Mouse (Mus musculus): ENCODE measurements around the gene Itgal. TPM values are rescaled to one million over a fixed set of nuclear protein-coding genes. Genes with fewer than 3 reads are reported as not detected.
"Not testable (repeated sequence)": the region's sequence is repeated elsewhere in the genome, so short reads cannot be mapped to it uniquely, and the experiment has no call there.

The Itgal gene
- total RNA-seq, 4 experiments from 2014 or later, result 0.36 to 0.73 (median 0.53) TPM

DNA sequence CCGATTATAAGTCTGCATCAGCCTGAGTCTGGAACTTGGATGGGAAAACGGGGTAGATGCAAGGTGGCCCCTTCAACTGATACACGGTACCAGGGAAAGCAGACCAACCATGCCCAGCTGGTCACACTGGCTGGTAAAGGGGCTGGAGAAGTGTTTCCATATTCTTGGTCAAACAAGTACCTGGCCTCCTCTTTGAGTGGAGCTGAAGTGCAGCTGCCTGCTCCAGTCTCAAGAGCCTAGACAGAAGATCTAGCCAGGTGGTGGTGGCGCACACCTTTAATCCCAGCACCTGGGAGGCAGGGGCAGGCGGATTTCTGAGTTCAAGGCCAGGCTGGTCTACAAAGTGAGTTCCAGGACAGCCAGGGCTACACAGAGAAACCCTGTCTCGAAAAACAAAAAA, 45.8 kb downstream of the Itgal start:
- not testable (repeated sequence) for DNase-seq (ENCODE audit: low spot score in 2 of 2)

DNA sequence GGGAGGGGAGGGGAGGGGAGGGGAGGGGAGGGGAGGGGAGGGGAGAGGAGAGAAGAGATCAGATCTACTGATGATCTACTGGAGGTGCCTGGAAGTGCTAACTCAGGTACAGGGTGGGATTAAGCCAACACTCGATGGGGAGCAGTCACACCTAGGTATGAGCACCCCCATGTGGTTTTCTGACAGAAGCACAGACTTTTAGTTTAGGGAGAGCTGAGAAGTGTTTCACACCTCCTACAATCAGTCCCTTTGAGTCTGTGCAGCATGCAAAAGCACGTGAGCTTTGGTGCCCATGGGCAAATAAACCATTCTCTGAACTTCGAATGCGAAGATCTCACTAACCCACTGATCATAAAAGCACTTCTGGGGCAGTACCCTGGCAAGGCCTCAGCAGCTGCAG, 46.3 kb downstream of the Itgal start:
- no peak for DNase-seq (ENCODE audit: low spot score in 2 of 2)

DNA sequence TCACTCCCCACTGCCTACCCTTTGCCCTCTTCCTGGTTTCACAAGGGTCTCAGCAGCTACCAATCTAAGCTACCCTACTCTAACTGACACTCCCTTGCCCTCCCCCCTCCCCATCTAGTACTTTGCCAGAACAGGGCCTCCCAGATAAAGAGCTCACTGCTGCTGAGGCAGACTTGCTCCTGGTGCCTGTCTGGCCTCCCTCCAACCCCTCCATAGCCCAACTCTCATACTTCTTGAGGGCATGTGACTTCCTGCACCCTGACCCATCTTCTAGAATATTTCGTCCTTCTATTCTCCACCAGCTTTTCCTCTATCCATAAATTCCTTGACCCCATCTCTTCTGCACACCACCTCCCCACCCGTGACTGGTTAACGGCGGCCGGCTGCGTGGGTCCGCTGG, 46.8 kb downstream of the Itgal start:
- no peak for DNase-seq (ENCODE audit: low spot score in 2 of 2)

DNA sequence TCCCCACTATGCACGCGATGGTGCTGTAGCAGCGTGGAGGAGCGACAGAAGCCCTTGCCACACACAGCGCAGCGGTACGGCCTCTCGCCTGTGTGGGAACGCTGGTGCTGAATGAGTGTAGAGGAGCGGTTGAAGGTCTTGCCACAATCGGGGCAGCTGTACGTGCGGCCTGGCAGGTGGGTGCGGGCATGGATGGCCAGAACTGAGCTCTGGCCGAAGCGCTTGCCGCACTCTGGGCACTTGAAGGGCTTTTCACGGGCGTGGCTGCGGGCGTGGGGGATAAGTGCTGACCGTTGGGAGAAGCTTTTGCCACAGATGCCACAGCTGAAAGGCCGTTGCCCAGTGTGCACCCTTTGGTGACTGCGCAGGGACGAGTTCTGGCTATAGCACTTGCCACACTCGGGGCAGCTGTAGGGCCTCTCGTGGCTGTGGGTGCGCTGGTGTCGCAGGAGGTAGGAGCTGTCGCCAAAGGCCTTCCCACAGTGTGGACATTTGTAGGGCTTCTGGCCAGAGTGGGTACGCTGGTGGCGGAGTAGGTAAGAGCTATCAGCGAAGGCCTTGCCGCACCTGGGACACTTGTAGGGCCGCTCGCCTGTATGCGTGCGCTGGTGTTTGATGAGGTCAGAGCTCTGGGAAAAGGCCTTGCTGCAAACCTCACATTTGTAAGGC, 47.4 kb downstream of the Itgal start:
- DNase-seq (ENCODE audit: low spot score in 2 of 2), result no peak

DNA sequence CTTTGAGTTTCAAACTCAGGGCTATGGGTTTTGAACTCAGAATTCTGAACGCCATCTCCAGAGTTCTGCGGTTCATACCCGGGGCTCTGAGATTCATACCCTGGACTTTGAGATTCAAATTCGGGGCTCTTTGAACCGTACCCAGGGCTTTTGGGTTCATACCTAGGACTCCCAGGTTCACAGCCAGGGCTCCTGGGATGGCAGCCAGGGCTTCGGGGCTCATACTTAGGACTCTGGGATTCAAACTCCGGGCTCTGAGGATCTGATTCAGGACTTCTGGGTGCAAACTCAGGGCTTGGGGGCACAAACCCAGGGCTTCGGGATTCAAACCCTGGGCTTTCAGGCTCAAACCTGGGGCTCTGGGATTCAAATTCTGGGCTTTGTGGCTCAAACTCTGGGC, 48.3 kb downstream of the Itgal start:
- DNase-seq (ENCODE audit: low spot score in 2 of 2), result no peak

DNA sequence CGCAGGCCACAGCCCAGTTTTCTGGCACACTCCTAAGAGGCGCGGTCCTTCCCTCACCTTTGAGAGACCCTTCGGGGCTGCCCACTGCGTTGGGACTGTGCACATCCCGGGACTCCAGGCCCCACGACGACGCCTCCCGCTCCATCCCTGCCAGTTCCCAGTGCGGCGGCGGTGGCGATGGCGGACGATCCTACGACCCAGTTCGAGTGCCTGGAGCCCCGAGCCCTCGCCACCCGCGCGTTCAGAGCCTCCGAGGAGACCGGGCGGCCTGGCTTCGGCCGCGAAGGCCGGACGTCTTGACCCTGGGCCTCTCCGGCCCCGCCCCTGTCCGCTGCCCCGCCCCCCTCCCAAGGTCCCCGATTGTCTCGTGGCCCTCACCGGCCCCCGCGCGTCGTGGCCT, 49.0 kb downstream of the Itgal start:
- no peak for DNase-seq (ENCODE audit: low spot score in 2 of 2)

DNA sequence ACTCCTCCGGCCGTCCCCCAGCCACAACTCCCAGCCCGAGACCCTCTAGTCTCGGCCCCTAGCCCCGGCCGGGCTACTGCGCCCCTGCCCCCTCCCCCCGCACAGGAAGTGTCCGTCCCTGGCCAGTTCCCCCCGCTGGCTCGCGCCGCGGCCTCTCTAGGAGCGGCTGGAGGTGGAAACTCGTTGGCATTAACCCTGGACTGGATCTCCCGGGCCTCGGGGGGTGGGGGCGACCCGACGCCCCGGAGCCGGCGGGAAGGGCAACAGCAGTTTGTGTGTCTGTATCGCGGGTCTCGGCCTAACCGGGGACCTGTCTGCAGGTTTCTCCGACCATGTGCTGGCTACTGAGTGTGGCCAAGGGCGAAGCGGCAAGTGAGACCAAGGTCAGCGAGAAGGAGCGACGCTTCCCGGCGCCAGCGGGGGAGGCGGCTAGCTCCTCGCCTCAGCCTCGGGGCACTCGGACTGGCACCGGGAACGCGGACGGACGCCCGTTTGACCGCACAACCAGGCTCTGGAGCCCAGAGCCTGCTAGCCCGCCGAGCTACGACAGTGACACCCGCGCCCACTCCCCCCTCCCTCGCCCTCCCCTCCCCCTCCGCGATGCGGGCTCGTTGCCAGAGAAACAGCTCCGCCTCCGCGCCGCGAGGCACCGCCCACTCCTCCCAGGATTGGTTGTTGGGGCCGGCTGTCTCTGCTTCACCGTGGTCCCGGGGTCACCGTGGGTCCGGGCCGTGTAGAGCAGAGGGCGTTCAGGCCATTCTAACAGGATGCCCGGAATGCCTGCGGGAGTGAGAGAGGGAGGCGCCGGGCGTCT, 49.7 kb downstream of the Itgal start, which contains the start of gene Zfp768:
TSS of gene Zfp768 (minus strand) at position 78 of the 814 bp plus-strand sequence.
- DNase-seq (ENCODE audit: low spot score in 2 of 2), result peak; percentile 79 to 82

DNA sequence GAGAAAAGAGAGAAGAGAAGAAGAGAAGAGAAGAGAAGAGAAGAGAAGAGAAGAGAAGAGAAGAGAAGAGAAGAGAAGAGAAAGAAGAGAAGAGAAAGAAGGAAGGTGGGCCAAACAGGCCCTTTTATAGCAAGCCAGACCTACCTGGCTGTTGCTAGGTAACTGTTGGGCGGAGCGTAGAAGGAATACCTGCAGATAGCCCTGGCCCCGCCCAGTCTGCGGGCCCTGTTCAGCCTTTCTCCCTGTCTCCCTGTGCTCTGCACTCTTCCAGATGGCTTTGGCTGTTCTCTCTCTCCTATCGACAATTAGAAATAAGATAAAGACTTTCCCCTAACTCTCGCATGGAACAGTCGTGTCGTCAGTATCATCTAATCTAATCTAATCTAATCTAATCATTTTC, 50.6 kb downstream of the Itgal start:
- no peak for DNase-seq (ENCODE audit: low spot score in 2 of 2)

DNA sequence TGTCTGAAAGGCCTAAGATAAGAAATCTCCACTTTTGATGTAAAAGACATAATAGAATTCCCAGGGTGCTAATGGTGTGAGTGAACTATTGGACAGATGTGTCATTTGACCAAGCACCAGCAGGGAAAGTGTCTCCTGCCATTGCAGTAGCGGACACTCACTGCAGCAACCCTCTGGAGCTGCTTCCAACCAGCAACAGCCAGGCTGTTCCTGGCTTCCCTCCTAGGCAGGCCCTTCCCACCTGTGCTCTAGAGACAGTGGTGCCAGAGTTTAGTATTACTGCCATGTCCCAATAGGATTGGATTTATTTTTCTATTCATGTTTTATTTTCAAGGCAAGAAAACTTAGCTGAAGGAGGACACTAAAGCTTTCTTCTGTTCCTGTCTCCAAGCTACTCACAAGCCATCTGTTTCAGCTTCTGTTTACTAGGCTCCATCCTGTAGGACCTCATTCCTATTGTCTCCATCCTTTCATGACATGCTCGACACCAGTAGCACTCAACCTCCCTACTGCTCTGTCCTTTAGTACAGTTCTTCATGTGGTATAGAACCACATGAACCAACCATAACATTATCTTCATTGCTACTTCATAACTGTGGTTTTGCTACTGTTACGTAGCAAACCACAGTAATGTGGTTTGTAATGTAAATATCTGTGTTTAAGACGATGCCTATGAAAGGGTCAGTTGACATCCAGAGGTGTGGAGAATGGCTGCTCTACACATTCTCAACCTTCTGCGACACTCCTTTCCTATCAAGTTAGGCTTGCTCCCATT, 55.4 kb downstream of the Itgal start:
- DNase-seq (ENCODE audit: low spot score in 2 of 2), result no peak

DNA sequence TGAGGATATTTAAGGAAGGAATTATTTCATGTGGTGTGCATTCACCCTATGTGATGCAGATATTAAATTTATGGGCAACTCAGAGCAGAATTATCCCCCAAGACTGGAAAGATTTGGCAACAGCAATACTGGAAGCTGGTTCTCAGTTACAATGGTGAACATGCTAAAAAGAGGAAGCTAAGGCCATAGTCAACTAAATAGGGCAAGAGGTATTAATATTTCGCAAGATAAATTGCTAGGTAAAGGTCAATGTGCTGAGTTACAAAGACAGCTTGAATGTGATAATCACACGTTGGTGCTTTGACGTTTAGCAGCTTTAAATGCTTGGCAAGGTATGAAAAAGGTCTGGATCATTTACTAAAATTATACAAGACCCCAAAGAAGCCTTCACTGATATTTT, 59.7 kb downstream of the Itgal start:
- DNase-seq (ENCODE audit: low spot score in 2 of 2), result no peak

DNA sequence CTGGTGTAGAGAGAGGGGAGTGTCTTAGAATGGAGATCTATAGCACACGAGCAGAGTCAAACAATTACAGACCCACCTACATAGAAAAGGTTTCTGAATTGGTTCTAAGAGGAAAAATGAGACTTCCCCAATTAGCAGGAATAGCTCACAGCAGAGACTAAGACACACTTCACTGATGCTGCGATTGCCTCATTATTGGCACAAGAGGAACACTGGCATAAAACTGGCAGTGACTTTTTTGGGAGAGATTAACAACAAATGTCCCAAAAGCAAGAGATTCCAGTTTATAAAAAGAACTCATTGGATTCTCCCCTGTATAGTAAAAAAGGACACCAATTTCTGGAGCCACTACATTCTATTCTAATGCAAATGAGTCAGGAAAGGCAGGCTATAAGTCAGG, 61.8 kb downstream of the Itgal start:
- no peak for DNase-seq (ENCODE audit: low spot score in 2 of 2)

DNA sequence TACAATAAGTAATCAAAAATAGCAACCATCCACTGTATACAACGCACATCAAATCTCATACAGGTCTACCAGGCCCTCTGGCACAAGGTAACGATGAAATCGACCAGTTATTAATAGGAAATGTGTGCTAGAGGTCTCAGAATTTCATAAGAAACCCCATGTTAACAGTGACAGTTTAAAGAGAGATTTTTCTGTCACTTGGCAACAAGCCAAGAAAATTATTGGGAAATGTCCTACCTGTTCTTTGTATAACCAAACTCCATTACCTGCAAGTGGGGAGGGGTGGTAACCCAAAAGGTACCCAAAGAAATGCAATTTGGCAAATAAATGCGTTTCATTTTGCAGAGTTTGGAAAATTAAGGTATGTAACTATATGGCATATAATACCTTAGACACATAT, 62.4 kb downstream of the Itgal start:
- DNase-seq (ENCODE audit: low spot score in 2 of 2), result no peak

DNA sequence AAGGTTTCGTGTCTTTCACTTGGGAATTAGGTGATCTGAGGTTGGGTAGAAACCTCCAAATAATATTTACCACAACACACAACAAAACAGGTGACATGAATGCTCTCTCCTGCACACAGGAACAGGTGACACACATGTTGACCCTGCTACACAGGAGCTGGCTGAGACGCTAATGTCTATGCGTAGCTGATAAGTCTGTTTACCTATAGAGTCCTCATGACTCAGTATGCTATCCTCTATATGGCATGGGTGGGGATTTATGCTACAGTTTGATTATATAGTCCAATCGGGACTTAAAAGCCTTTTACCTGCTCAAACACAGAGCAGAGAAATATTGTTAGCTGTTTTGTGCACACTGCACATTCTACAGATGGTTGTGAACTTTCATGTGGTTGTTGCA, 64.2 kb downstream of the Itgal start:
- no peak for DNase-seq (ENCODE audit: low spot score in 2 of 2)

DNA sequence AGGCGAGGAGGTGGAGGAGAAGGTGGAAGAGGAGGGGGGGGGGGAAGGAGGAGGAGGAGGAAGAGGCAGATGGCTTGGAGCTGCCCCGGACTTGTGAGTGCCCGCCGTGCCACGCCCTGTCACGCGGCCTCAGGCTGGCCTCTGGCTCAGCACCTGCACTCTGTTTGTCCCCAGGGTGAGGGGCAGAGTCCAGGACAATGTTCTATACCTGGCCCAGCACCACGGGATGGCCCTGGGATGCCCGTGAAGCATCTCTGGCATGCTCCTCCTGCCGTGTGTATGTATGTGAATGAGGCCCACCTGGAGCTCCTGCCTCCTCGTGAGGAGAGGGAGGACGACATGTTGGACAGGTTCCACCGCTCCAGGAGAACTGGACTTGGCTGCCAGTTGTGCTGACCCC, 65.4 kb downstream of the Itgal start:
- DNase-seq (ENCODE audit: low spot score in 2 of 2), result no peak

DNA sequence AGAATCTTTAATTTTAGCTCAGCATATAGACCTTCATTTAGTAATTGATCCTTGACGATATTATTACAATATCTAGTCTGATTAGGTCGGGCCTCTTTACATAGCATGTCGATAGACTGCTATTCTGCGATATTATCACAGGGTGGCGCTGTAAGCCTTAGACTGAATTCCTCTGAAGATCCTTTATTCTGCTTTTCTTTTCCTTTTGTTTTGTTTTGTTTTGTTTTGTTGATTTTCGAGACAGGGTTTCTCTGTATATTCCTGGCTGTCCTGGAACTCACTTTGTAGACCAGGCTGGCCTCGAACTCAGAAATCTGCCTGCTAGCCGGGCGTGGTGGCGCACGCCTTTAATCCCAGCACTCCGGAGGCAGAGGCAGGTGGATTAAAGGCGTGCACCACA, 66.4 kb downstream of the Itgal start:
- not testable (repeated sequence) for DNase-seq (ENCODE audit: low spot score in 2 of 2)

DNA sequence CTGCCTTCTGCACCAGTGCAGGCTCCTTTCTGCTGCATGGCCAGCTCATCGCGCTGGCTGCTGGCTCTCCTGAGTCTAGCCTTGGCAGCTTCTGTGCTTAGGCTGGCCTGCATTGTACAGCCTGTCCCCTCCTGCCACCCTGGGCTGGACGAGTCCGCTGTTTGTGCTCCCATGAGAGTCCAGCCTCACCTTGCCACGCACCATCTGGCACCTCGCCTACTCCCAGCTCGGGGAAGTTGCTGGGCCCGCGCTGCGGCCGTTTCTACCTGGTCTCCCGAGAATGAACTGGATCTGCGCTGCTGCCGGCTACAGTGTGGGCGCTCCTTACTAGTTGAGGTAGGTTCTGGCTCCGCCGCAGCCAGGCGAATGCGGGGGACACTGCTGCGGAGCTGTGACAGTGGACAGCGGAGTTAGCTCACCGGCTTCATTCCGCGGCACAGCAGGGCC, 67.4 kb downstream of the Itgal start:
- DNase-seq (ENCODE audit: low spot score in 2 of 2), result no peak

DNA sequence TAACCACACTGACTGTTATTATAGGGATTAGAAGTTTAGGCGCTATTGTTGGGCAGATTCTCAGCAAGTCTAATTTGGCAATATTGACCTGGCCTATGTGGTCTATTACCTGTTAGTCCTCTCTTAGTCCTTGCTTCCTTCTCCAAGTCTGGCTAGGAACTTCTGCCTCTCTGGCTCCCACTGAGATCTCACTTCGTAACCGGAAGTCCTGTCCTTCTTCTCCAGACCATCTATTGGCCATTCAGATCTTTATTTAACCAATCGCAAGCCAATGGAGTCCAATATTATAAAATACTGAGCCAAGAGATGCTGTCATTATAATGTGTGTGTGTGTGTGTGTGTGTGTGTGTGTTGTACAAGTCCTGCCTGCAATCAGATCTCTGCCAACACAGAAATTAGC, 68.1 kb downstream of the Itgal start:
- no peak for DNase-seq (ENCODE audit: low spot score in 2 of 2)

DNA sequence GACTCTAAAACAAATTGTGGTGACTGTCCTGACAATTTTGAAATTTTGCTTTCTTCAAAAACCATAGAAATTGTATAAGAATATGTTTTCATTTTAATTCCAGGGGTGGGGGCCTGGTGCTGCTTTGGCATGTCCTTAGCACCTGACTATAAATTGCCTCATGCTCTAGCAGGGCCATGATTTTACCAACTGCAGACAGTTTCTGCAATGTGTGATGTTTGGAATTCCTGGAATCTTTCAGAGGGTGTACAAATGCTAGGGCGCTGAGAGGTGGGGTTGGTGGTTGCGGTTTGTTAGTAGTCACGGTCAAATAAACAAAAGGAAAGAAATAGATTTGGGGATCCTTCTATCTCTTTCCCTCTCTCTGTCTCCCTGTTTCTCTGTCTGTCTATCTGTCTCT, 70.2 kb downstream of the Itgal start:
- DNase-seq (ENCODE audit: low spot score in 2 of 2), result no peak

DNA sequence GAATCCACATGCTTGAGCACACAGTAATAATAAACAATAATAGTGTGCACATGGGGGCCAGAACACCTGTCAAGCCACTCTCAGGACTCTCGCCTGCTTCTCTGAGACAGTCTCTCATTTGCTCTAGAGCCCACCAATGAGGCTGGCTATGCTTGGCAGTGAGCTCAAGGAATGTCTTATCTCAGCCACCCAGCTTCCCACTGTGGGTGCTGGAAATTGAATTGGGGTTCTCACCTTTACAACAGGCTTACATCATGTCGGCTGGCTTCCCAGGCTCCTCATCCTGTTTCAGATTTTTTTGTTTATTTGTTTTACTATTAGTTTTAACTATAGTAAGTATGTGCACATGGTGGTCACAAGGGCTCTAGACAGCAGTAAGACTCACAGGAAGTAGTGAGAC, 75.2 kb downstream of the Itgal start:
- DNase-seq (ENCODE audit: low spot score in 2 of 2), result no peak

DNA sequence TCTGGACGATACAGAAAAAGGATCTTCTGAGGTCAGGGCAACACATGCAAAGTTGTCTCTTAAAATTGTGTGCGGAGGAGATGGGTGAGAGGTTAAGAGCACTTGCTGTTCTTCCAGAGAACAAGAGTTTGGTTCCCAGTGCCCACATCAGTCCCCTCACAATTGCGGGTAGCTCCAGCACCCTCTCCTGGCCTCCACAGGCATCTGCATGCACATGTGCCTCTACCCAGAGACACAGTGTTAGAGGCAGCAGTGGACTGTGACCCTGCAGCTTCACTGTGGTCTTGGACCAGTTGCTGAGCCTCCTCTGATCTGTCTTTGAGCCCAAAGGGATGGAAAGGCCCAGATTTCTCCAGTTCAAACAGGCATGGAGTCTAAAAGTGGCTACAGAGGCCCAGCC, 75.8 kb downstream of the Itgal start:
- DNase-seq (ENCODE audit: low spot score in 2 of 2), result not testable (repeated sequence)

DNA sequence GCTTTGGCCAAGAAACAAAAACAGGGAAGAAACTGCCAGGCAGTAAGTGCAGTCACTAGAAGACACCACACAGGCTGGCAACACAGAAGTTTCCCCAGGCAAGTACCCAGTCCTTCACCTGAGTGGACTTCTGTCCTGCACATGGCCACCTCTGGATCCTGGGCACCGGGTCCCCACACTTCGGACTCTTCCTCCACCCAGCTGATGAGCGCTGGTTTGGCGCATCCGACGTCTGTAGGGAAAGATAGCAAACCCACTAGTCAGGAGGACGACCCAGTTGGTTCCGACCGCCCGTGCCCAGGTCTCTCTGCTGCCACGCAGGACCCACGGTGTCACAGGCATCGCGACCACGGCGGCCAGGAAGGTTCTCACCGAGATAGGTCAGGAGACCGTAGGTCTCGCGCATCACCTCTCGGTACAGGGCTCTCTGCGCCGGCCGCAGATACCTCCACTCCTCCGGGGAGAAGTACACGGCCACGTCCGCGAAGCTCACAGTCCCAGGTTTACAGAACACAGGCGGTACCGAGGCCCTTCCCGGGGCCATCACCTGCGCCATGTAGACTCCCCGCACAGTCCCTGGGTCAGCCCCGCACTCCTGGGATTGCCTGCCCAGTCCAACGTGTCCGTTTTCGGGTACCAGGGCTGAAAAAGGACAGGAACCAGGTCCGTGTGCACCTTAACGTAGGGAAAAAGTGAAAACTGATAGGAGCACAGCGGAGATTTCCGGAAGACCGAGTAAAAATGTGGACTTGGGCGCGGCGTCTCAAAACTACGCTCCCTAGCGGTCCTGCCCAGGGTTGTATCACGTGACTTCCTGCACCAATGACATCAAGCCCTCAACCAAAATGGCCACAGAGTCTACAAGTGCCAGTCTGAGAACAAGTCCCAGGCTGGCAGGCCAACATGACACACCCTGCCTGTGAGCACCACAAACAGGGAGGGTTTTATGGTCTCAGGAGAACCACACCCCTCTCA, 79.5 kb downstream of the Itgal start, which contains the start of gene Zfp747:
TSS of gene Zfp747 (minus strand) at position 780 of the 975 bp plus-strand sequence.
- peak; percentile 92 to 95 for DNase-seq (ENCODE audit: low spot score in 2 of 2)

Measured in layer of hippocampus, adult 8-10 months (tissue).